Mouse (Mus musculus) 3134 (cell line): ENCODE measurements around the gene Syt14.
A peak's percentile ranks its signal among the peaks of the same experiment; 100 is the strongest.

Source experiments
- DNase-seq: peaks from one replicate; pipeline ENCODE4 v3.0.0-alpha.2; 2011; ENCODE audit warnings: low spot score; ENCODE audit not compliant: insufficient read length; ENCODE audit errors: extremely low read depth

Gene Syt14

GRCm38 (mm10) chr1:192879086-192879580, 156.4 kb downstream of the Syt14 start:
- no peak for DNase-seq

- no peak for DNase-seq
These were observed 162.7 kb downstream of the Syt14 start for GRCm38 (mm10) chr1:192872841-192873240.

GRCm38 (mm10) chr1:192869761-192870160, 165.8 kb downstream of the Syt14 start:
- DNase-seq, result no peak

GRCm38 (mm10) chr1:192864440-192864839, 171.1 kb downstream of the Syt14 start:
- DNase-seq, result no peak

- no peak for DNase-seq
These were observed 174.1 kb downstream of the Syt14 start for GRCm38 (mm10) chr1:192861305-192861960.

- no peak for DNase-seq
These were observed 175.3 kb downstream of the Syt14 start for GRCm38 (mm10) chr1:192860273-192860672.

GRCm38 (mm10) chr1:192857582-192857981, 178.0 kb downstream of the Syt14 start:
- DNase-seq, result no peak

- no peak for DNase-seq
These were observed 178.6 kb downstream of the Syt14 start for GRCm38 (mm10) chr1:192856931-192857330.

- no peak for DNase-seq
These were observed 179.2 kb downstream of the Syt14 start for GRCm38 (mm10) chr1:192856411-192856810.

GRCm38 (mm10) chr1:192855474-192856230, 179.9 kb downstream of the Syt14 start, which contains the start of gene Sertad4:
Sertad4 (minus strand) TSS chr1:192855756.
- peak; percentile 82 for DNase-seq

GRCm38 (mm10) chr1:192854819-192855271, 180.7 kb downstream of the Syt14 start:
- peak; percentile 92 for DNase-seq

GRCm38 (mm10) chr1:192853988-192854818, 181.4 kb downstream of the Syt14 start:
- no peak for DNase-seq

GRCm38 (mm10) chr1:192853429-192853828, 182.1 kb downstream of the Syt14 start:
- DNase-seq, result no peak

GRCm38 (mm10) chr1:192852047-192852446, 183.5 kb downstream of the Syt14 start:
- no peak for DNase-seq

GRCm38 (mm10) chr1:192851640-192852039, 183.9 kb downstream of the Syt14 start:
- DNase-seq, result peak; percentile 46

- no peak for DNase-seq
These were observed 184.4 kb downstream of the Syt14 start for GRCm38 (mm10) chr1:192851126-192851525.

GRCm38 (mm10) chr1:192849616-192850015, 186.0 kb downstream of the Syt14 start:
- no peak for DNase-seq

GRCm38 (mm10) chr1:192847254-192847653, 188.3 kb downstream of the Syt14 start:
- DNase-seq, result no peak
